Mouse (Mus musculus) C2C12 (cell line): ENCODE results near the gene Rab31. TPM values are rescaled to one million over a fixed set of nuclear protein-coding genes. Genes with fewer than 3 reads are reported as not detected.

Experiments used
- H3K27me3 ChIP-seq: one replicate; pipeline ENCODE4 v1.6.1; 2011; ENCODE audit not compliant: control insufficient read depth, insufficient read depth, insufficient read length
- H3K36me3 ChIP-seq: one replicate; pipeline ENCODE4 v1.6.1; 2011; ENCODE audit not compliant: control insufficient read depth, insufficient read depth
- H3K4me3 ChIP-seq: one replicate; pipeline ENCODE4 v1.5.1; 2011; ENCODE audit warnings: mild to moderate bottlenecking, control low read depth; ENCODE audit not compliant: poor library complexity, insufficient read depth, severe bottlenecking
- H3K79me2 ChIP-seq: one replicate; pipeline ENCODE4 v1.6.1; 2011; ENCODE audit not compliant: control insufficient read depth, insufficient read depth
- H3K79me3 ChIP-seq: one replicate; pipeline ENCODE4 v1.6.1; 2011; ENCODE audit warnings: low read depth, control low read depth
- H3ac ChIP-seq: one replicate; pipeline ENCODE3; 2011; ENCODE audit warnings: low read depth; ENCODE audit not compliant: control insufficient read depth, insufficient read length
- CEBPB ChIP-seq: IDR thresholded peaks from one replicate; pipeline ENCODE4 v1.6.1; 2011; ENCODE audit warnings: low read depth, mild to moderate bottlenecking, control low read depth, moderate library complexity
- CTCF ChIP-seq: IDR thresholded peaks from one replicate; pipeline ENCODE4 v1.5.1; 2011; ENCODE audit not compliant: control insufficient read depth, insufficient read depth, insufficient read length
- FOSL1 ChIP-seq: IDR thresholded peaks from one replicate; pipeline ENCODE4 v1.8.0; 2011; ENCODE audit warnings: mild to moderate bottlenecking, low read length; ENCODE audit not compliant: poor library complexity, insufficient read depth, severe bottlenecking
- MAX ChIP-seq: IDR thresholded peaks from one replicate; pipeline ENCODE4 v1.6.1; 2011; ENCODE audit warnings: mild to moderate bottlenecking, control low read depth
- MYOD1 ChIP-seq: IDR thresholded peaks from one replicate; pipeline ENCODE4 v1.6.1; 2011; ENCODE audit warnings: low read depth; ENCODE audit not compliant: control insufficient read depth, insufficient read length
- MYOG ChIP-seq: IDR thresholded peaks from one replicate; pipeline ENCODE4 v1.6.1; 2011; ENCODE audit not compliant: control insufficient read depth, insufficient read length; ENCODE audit errors: extremely low read depth
- USF1 ChIP-seq: IDR thresholded peaks from one replicate; pipeline ENCODE4 v1.6.1; 2011; ENCODE audit warnings: low read depth, mild to moderate bottlenecking, control low read depth, moderate library complexity
- polyA plus RNA-seq: library from polyadenylated mRNA; unstranded; fragments of >200 nt; fragmentation: generic; extraction: Trizol; gene quantifications from one replicate; pipeline ENCODE4 v1.2.1, GENCODE M21; 2012; ENCODE audit warnings: missing spikeins

Rab31 gene
- polyA plus RNA-seq, 1 experiment, result 144 TPM

DNA sequence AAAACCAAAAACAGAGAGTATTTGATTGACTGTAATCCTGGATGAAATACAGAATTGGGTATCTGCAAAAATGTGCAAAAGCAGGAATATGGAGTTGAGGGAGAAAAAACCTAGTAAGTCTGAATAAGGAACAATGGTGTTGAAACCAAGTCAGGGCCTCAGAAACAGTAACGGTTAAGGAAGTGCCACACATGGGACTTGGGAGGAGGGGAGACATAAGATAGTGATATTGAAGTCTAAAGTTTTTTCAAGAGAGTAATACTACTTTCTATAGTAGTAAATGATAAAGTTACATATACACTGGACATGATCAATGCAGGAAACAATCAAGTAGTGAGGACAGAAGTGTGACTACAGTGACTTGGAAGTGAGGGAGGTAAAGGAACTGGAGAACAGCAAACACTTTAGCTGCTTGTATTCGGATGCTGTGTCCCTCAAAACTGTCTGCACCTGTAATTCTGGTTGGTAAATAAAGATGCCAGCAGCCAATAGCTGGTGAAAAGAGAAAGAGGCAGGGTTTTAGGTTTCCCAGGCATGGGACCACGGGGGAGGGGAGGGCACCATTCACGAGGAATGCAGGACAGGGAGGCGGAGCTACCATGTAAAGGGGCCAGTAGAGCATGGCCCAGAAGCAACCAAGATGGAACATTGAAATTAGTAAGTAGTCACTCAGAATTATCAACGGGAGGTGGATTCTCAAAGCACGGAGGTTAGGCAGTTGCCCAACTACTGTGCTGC is 164.8 kb downstream of the Rab31 start:
- Histone ChIP-seq H3K4me3 (no peak overlapping the region), H3K27me3 (no peaks in the 10 kb centered on the region), H3K36me3 (peaks cover 20% of the 10 kb centered on the region), H3ac (no peak overlapping the region), H3K79me2 (peaks cover 100% of the 10 kb centered on the region), H3K79me3 (peaks cover 100% of the 10 kb centered on the region)
- no peak for TF ChIP-seq FOSL1
- TF ChIP-seq CEBPB, result no peak
- no peak for TF ChIP-seq CTCF
- no peak for TF ChIP-seq MYOG
- no peak for TF ChIP-seq USF1
- no peak for TF ChIP-seq MYOD1
- TF ChIP-seq MAX, result no peak

DNA sequence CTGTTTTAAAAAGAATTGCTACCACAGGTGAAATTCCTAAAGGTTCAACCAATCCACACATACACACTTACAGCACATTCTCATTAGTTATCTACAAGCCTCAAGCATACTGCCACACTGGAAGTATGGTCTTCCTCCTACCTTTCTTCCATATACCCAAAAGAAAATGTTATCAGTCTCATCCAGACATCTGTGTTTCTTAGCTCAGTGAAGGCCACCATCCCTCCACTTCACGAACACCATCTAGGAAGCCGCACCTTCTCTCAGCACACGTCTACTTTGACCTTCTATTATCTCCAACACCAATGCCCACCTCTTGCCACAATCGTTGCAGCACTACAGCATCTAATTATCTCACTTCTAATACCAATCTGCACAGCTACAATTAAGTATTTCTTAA is 166.5 kb downstream of the Rab31 start:
- no peaks in the 10 kb centered on the region for H3K27me3 ChIP-seq
- peaks cover 100% of the 10 kb centered on the region for H3K79me3 ChIP-seq
- peaks cover 100% of the 10 kb centered on the region for H3K79me2 ChIP-seq
- TF ChIP-seq FOSL1, result no peak
- TF ChIP-seq MAX, result no peak
- no peak for TF ChIP-seq CEBPB
- no peak for TF ChIP-seq USF1
- TF ChIP-seq CTCF, result no peak
- TF ChIP-seq MYOG, result no peak
- no peak for TF ChIP-seq MYOD1
- no peak overlapping the region for H3K4me3 ChIP-seq
- no peak overlapping the region for H3ac ChIP-seq
- peaks cover 20% of the 10 kb centered on the region for H3K36me3 ChIP-seq

DNA sequence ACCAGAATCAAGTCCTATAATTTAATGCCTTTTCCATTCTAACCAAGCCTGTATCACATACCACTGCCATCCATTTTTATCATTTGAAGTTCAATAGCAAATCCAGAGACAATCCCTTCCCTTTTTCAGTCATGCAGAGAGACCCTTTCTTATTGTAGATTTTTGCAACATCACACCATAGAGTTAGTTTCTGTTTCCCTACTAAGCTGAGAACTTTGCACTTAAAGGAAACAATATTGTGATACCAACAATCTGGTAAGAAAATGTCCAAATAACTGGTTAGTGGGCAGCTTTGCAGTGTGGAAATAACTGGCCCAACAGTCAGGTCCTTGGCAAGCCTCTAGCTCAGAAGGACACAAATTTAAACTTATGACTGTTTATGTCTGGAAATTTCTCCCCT is 167.7 kb downstream of the Rab31 start:
- peaks cover 100% of the 10 kb centered on the region for H3K79me3 ChIP-seq
- no peak overlapping the region for H3K4me3 ChIP-seq
- peaks cover 100% of the 10 kb centered on the region for H3K79me2 ChIP-seq
- H3K36me3 ChIP-seq, result peaks cover 20% of the 10 kb centered on the region
- H3K27me3 ChIP-seq, result no peaks in the 10 kb centered on the region
- no peak overlapping the region for H3ac ChIP-seq
- no peak for TF ChIP-seq CTCF
- TF ChIP-seq CEBPB, result no peak
- no peak for TF ChIP-seq FOSL1
- no peak for TF ChIP-seq MYOG
- TF ChIP-seq MYOD1, result no peak
- TF ChIP-seq USF1, result no peak
- no peak for TF ChIP-seq MAX

DNA sequence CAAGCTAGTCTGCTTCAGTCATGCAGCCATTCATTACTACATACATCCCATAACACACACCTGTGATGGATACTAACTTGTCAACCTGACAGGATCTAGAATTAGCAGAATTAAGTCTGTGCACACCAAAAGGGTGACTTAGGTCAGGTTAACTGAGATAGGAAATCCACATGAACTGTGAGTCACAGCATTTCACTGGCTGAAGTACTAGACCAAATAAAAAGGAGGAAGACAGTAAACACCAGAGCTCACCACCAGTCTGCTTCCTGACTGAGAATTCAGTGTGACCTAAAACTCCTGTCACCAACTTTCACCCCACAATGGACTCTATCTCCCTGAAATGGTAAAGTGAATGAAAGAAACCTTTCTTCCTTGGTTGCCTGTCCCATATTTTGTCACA is 168.2 kb downstream of the Rab31 start:
- Histone ChIP-seq H3K4me3 (no peak overlapping the region), H3K79me3 (peaks cover 100% of the 10 kb centered on the region), H3K27me3 (no peaks in the 10 kb centered on the region), H3K79me2 (peaks cover 100% of the 10 kb centered on the region), H3K36me3 (peaks cover 16% of the 10 kb centered on the region), H3ac (no peak overlapping the region)
- no peak for TF ChIP-seq CEBPB
- no peak for TF ChIP-seq CTCF
- no peak for TF ChIP-seq MYOG
- TF ChIP-seq FOSL1, result no peak
- TF ChIP-seq MAX, result no peak
- TF ChIP-seq MYOD1, result no peak
- no peak for TF ChIP-seq USF1

Other genes starting within 250 kb of the Rab31 start
- gene Tmem232, start 232.0 kb downstream of the Rab31 start, polyA plus RNA-seq, result not detected
- 58.3 TPM for gene Vapa, start 159.2 kb downstream of the Rab31 start, polyA plus RNA-seq
- gene Txndc2, start 130.6 kb downstream of the Rab31 start, polyA plus RNA-seq, result 0.12 TPM
- 61.8 TPM for gene Ppp4r1, start 9.8 kb upstream of the Rab31 start, polyA plus RNA-seq
- gene Ralbp1, start 113.0 kb upstream of the Rab31 start, polyA plus RNA-seq, result 21.9 TPM
- gene Twsg1, start 178.5 kb upstream of the Rab31 start, polyA plus RNA-seq, result 18.8 TPM